Mouse (Mus musculus) stomach, postnatal 0 days (tissue): ENCODE data around the gene Atl3. TPM values are rescaled to one million over a fixed set of nuclear protein-coding genes. Genes with fewer than 3 reads are reported as not detected.

Experiments used
- ATAC-seq: fragments of 200-750 bp; cut with Nextera tagmentation; 2 replicates; pipeline ENCODE4 v1.8.0; 2017; ENCODE audit not compliant: low FRiP score, low TSS enrichment
- DNase-seq: peaks from one replicate; pipeline ENCODE4 v3.0.0-alpha.2; 2016; ENCODE audit warnings: low spot score
- H3K27ac ChIP-seq: fragments of 300-500 bp; sonication (generic); replicated peaks from 2 replicates; pipeline ENCODE4 v1.5.1; 2014; ENCODE audit warnings: mild to moderate bottlenecking, control low read depth
- H3K27me3 ChIP-seq: fragments of 300-500 bp; sonication (generic); 2 replicates; pipeline ENCODE4 v1.6.1; 2014; ENCODE audit warnings: low read length; ENCODE audit not compliant: control insufficient read depth, insufficient read depth
- H3K36me3 ChIP-seq: fragments of 300-500 bp; sonication (generic); 2 replicates; pipeline ENCODE4 v1.6.1; 2014; ENCODE audit warnings: low read length, mixed read lengths; ENCODE audit not compliant: control insufficient read depth, insufficient read depth
- H3K4me1 ChIP-seq: fragments of 300-500 bp; sonication (generic); replicated peaks from 2 replicates; pipeline ENCODE4 v1.6.1; 2014; ENCODE audit warnings: antibody characterized with exemption; ENCODE audit not compliant: control insufficient read depth, insufficient read depth
- H3K4me2 ChIP-seq: fragments of 300-500 bp; sonication (generic); replicated peaks from 2 replicates; pipeline ENCODE4 v1.6.1; 2014; ENCODE audit warnings: low read depth, mild to moderate bottlenecking, control low read depth, moderate library complexity
- H3K4me3 ChIP-seq: fragments of 300-500 bp; sonication (generic); 2 replicates; pipeline ENCODE4 v1.5.1; 2014; ENCODE audit warnings: low read depth, low read length, control low read depth
- H3K9ac ChIP-seq: fragments of 300-500 bp; sonication (generic); 2 replicates; pipeline ENCODE4 v1.6.1; 2014; ENCODE audit warnings: mild to moderate bottlenecking, low read length, control low read depth, mixed read lengths
- H3K9me3 ChIP-seq: fragments of 300-500 bp; sonication (generic); 2 replicates; pipeline ENCODE4 v1.6.1; 2016; ENCODE audit warnings: low read length; ENCODE audit not compliant: control insufficient read depth
- CTCF ChIP-seq: IDR thresholded peaks from 2 replicates; pipeline ENCODE4 v1.5.1; 2016; ENCODE audit warnings: antibody characterized with exemption, low read depth, mild to moderate bottlenecking, moderate library complexity
- EP300 ChIP-seq: optimal IDR thresholded peaks from 2 replicates; pipeline ENCODE3; 2016; ENCODE audit warnings: antibody characterized with exemption
- WGBS: fragments of 180-500 bp; shearing (Covaris S2); extraction: QIAGEN DNeasy Blood & Tissue Kit; methylation state at CpG from one replicate; pipeline ENCODE4 v1.1.7; 2014; 5-methylcytosine and 5-hydroxymethylcytosine counted together
- polyA plus RNA-seq: library from polyadenylated mRNA; unstranded; fragments of >200 nt; fragmentation: Nextera tagmentation; extraction: Ambion mirVana; gene quantifications from 2 replicates; pipeline ENCODE4 v1.2.1, GENCODE M21; 2015

Gene Atl3
- polyA plus RNA-seq, 1 experiment from 2014 or later, result 17.7 TPM

GRCm38 (mm10) chr19:7583101-7583500, 89.3 kb downstream of the Atl3 start:
- Histone ChIP-seq H3K27ac (peak overlapping the region; percentile 45; the same call in 1 of the 2 replicates), H3K9me3 (no peaks in the 10 kb centered on the region), H3K9ac (no peak overlapping the region), H3K36me3 (no peaks in the 10 kb centered on the region), H3K4me2 (0 out of 2 replicates have a peak overlapping the region, but pooled peaks have one; percentile 12), H3K27me3 (no peaks in the 10 kb centered on the region), H3K4me3 (no peak overlapping the region), H3K4me1 (no peaks in the 10 kb centered on the region)
- DNase-seq, result peak; percentile 37
- 47% methylated on average over 7 of the region's 7 CpGs for WGBS
- no peak for ATAC-seq
- no peak for TF ChIP-seq CTCF
- TF ChIP-seq EP300, result no peak

DNA sequence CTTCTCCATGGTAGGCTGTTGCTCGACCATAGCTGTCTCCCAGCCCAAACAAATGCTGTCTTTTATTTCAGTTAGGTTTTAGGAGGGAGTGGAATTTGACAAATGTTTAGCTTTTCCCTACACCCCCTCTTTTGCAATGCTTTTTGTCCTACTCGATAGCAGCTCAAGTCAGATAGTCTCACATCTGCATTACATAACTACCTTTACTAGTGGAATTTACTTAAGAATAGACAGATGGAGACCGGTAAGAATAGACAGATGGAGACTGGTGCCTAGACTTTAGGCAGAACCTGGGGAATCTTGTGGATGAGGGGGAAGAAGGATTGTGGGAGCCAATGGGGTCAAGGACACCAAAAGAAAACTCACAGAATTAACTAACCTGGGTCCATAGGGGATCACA, 89.8 kb downstream of the Atl3 start:
- Histone ChIP-seq H3K27ac (0 out of 2 replicates have a peak overlapping the region, but pooled peaks have one; percentile 14), H3K4me1 (no peaks in the 10 kb centered on the region), H3K9ac (no peak overlapping the region), H3K27me3 (no peaks in the 10 kb centered on the region), H3K36me3 (no peaks in the 10 kb centered on the region), H3K9me3 (no peaks in the 10 kb centered on the region), H3K4me2 (0 out of 2 replicates have a peak overlapping the region, but pooled peaks have one; percentile 12), H3K4me3 (no peak overlapping the region)
- no peak for ATAC-seq
- TF ChIP-seq CTCF (no peak), EP300 (no peak)
- WGBS, result 52% methylated on average over 3 of the region's 3 CpGs
- no peak for DNase-seq

DNA sequence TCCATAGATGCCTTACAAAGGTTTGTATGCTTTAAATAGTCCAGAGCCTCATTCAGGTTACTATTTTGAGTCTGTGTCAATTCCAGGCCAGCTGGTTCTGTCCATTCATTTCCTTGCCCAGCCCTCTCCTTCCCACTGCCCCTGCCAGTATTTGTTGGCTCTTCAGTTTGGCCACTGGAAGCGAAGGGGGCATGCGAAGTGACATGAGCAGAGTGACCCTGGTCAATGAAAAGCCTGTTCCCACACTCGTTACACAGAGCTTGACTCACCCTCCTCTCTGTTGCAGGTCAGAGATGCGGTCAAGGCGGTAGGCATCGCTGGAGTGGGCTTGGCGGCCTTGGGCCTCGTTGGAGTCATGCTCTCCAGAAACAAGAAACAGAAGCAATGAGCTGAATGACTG, 91.4 kb downstream of the Atl3 start:
- Histone ChIP-seq H3K4me2 (no peak overlapping the region), H3K4me1 (no peaks in the 10 kb centered on the region), H3K9ac (no peak overlapping the region), H3K27me3 (no peaks in the 10 kb centered on the region), H3K36me3 (no peaks in the 10 kb centered on the region), H3K9me3 (no peaks in the 10 kb centered on the region), H3K4me3 (no peak overlapping the region), H3K27ac (no peak overlapping the region)
- 91% methylated on average over 8 of the region's 8 CpGs for WGBS
- ATAC-seq (no peak), DNase-seq (no peak)
- no peak for TF ChIP-seq EP300
- TF ChIP-seq CTCF, result no peak

DNA sequence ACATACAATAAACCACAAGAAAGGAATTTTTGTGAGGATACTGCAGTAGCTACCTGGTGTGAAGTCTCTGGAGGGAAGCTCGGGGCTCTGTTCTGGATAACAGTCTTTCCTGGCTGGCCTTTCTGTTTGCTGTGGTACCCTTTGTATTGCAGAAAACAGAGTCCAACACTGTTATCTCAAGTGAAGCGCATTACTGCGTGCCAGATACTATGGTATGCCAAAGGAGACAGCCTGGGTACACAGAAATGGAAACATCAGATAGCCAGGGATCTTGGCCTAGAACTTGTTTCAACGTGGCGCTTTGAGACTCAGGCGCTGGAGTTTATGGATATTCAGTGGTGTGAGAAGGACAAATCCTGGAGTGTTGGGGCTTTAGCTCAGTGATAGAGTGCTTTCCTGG, 91.9 kb downstream of the Atl3 start:
- TF ChIP-seq CTCF, result no peak
- no peak for TF ChIP-seq EP300
- no peak for ATAC-seq
- Histone ChIP-seq H3K4me3 (no peak overlapping the region), H3K27me3 (no peaks in the 10 kb centered on the region), H3K4me1 (no peaks in the 10 kb centered on the region), H3K27ac (no peak overlapping the region), H3K4me2 (no peak overlapping the region), H3K9me3 (no peaks in the 10 kb centered on the region), H3K9ac (no peak overlapping the region), H3K36me3 (no peaks in the 10 kb centered on the region)
- WGBS, result 79% methylated on average over 6 of the region's 6 CpGs
- no peak for DNase-seq

Other genes with a start within 250 kb of the Atl3 start
- 2.2 and 2.4 TPM in 2 replicates for gene Rcor2, start 226.7 kb upstream of the Atl3 start, polyA plus RNA-seq
- gene Mark2, start 152.2 kb upstream of the Atl3 start, polyA plus RNA-seq, result 44.7 and 56.0 TPM in 2 replicates
- gene Spindoc, start 111.0 kb upstream of the Atl3 start, polyA plus RNA-seq, result 13.5 and 14.2 TPM in 2 replicates
- gene 2700081O15Rik, start 76.4 kb upstream of the Atl3 start, polyA plus RNA-seq, result 2.6 and 3.3 TPM in 2 replicates
- gene Rtn3, start 10.8 kb upstream of the Atl3 start, polyA plus RNA-seq, result 116 and 120 TPM in 2 replicates
- 23.9 and 25.0 TPM in 2 replicates for gene Pla2g16, start 63.4 kb downstream of the Atl3 start, polyA plus RNA-seq
- gene Lgals12, start 113.2 kb downstream of the Atl3 start, polyA plus RNA-seq, result 2.3 and 3.6 TPM in 2 replicates
- 0.10 TPM in 1 of 2 replicates, not detected in the other for gene Hrasls5, start 118.5 kb downstream of the Atl3 start, polyA plus RNA-seq
- not detected in 2 replicates for gene Slc22a19, start 217.3 kb downstream of the Atl3 start, polyA plus RNA-seq